Mouse (Mus musculus) heart, embryonic 10.5 days (tissue): ENCODE data around the gene Cyp4a14. TPM values are rescaled to one million over a fixed set of nuclear protein-coding genes. Genes with fewer than 3 reads are reported as not detected.
"Not testable (repeated sequence)": the region's sequence is repeated elsewhere in the genome, so short reads cannot be mapped to it uniquely, and the experiment has no call there.

Experiments
- DNase-seq: peaks from one replicate; pipeline ENCODE4 v3.0.0-alpha.2; 2017; ENCODE audit warnings: low spot score
- H3K27ac ChIP-seq: fragments of 300-500 bp; sonication (generic); 2 replicates; pipeline ENCODE4 v1.5.1; 2016; ENCODE audit warnings: mild to moderate bottlenecking
- H3K27me3 ChIP-seq: fragments of 300-500 bp; sonication (generic); 2 replicates; pipeline ENCODE4 v1.6.1; 2016; ENCODE audit warnings: mild to moderate bottlenecking; ENCODE audit not compliant: poor library complexity, insufficient read depth, severe bottlenecking
- H3K36me3 ChIP-seq: fragments of 300-500 bp; sonication (generic); 2 replicates; pipeline ENCODE4 v1.6.1; 2016; ENCODE audit warnings: mild to moderate bottlenecking, moderate library complexity
- H3K4me1 ChIP-seq: fragments of 300-500 bp; sonication (generic); 2 replicates; pipeline ENCODE4 v1.6.1; 2016; ENCODE audit warnings: mild to moderate bottlenecking
- H3K4me3 ChIP-seq: fragments of 300-500 bp; sonication (generic); 2 replicates; pipeline ENCODE4 v1.5.1; 2016; ENCODE audit warnings: mild to moderate bottlenecking, moderate library complexity
- H3K9me3 ChIP-seq: fragments of 300-500 bp; sonication (generic); 2 replicates; pipeline ENCODE4 v1.6.1; 2016; ENCODE audit warnings: mild to moderate bottlenecking, moderate library complexity
- WGBS: fragments of 180-500 bp; shearing (Covaris S2); methylation state at CpG from one replicate; pipeline ENCODE4 v1.1.7; 2016; 5-methylcytosine and 5-hydroxymethylcytosine counted together
- polyA plus RNA-seq: library from polyadenylated mRNA; unstranded; fragments of >200 nt; fragmentation: Nextera tagmentation; extraction: Ambion mirVana; gene quantifications from 2 replicates; pipeline ENCODE4 v1.2.1, GENCODE M21; 2016

The Cyp4a14 gene
- not detected in 2 replicates for polyA plus RNA-seq

DNA sequence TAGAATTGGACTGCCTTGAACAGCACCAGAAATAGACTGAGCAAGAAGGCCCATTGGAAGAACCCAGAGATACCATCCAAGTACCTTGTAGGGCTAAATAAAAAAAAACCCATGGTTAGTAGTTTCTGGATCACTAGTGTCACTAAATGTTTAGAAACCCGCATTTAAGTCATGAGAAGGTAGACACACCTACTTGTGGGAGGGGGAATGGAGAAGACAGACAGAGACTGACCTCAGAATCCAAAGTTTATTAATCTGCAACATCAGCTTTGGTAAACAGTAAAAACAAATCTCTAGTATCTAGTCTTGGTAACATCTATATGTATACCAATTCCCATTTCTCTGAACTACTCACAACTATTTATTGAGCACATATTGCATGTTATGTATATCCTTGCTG is at the start of gene Cyp4a14:
Gene Cyp4a14 (minus strand): TSS at position 142 of the 400 bp plus-strand sequence.
- H3K27me3 ChIP-seq: no peaks in the 10 kb centered on the region
- no peaks in the 10 kb centered on the region for H3K4me1 ChIP-seq
- no peaks in the 10 kb centered on the region for H3K36me3 ChIP-seq
- no peak within 1 kb of the TSS for H3K27ac ChIP-seq
- WGBS: 73% methylated on average over 1 of the region's 1 CpGs
- H3K9me3 ChIP-seq: no peaks in the 10 kb centered on the region
- H3K4me3 ChIP-seq: no peak within 1 kb of the TSS
- DNase-seq: no peak

DNA sequence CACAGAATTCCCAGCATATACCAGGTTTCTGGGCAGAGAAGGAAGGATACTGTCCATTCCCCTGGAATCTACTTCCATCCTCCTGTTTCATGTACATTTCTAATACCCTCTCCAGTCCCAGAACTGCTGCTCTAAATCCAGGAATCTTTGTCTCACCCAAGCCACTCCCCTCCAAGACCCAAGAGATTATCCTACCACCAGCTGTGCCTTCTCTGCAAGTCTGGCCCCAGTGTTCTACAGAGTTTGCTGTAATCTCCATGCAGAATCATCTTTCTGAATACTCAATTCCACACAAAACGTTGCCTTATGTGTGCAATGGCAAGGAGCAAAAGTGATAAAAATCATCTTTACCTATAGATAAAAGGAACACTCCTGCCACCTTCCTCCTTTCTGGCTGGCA is 49.2 kb upstream of the Cyp4a14 start:
- H3K36me3 ChIP-seq: no peaks in the 10 kb centered on the region
- H3K27me3 ChIP-seq: no peaks in the 10 kb centered on the region
- DNase-seq: no peak
- no peak overlapping the region for H3K27ac ChIP-seq
- no peak overlapping the region for H3K4me3 ChIP-seq
- 36% methylated on average over 1 of the region's 1 CpGs for WGBS
- H3K9me3 ChIP-seq: no peaks in the 10 kb centered on the region
- H3K4me1 ChIP-seq: no peaks in the 10 kb centered on the region

DNA sequence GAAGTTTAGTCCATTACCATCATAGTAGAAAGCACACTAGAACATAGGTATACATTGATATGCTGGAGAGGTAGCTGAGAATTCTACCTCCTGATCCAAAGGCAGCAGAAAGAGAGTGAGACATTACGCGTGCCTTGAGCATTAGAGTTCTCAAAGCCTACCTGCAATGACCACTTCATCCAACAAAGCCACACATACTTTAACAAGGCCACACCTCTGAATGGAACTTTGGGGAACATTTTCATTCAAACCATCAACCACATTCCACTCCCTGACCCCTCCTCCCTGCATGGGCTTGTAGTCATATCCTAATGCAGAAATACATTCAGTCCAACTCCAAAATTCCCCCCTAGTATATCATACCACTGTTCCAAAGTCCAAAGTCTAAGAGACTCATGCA is 25.8 kb upstream of the Cyp4a14 start:
- Histone ChIP-seq H3K27me3 (no peaks in the 10 kb centered on the region), H3K4me3 (no peak overlapping the region), H3K9me3 (no peaks in the 10 kb centered on the region), H3K27ac (no peak overlapping the region), H3K4me1 (no peaks in the 10 kb centered on the region), H3K36me3 (no peaks in the 10 kb centered on the region)
- DNase-seq: no peak
- 90% methylated on average over 2 of the region's 2 CpGs for WGBS

DNA sequence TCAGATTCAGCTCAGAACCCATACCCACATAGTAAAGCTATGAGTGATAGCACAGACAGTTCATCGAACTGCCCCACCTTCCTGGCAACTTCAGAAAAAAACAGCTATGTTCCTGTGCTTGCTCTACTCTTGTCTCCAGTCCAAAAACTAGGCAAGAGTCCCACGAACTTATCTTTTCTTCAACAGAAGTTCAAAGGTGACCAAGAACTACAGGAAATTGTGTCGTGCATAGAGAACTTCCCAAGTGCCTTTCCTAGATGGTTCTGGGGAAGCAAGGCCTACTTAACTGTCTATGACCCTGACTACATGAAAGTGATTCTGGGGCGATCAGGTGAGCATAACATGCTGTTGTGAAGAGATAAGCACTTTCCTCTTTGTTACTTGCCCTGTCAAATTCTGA is 23.5 kb upstream of the Cyp4a14 start:
- Histone ChIP-seq H3K9me3 (no peaks in the 10 kb centered on the region), H3K27ac (no peak overlapping the region), H3K4me1 (no peaks in the 10 kb centered on the region), H3K27me3 (no peaks in the 10 kb centered on the region), H3K36me3 (no peaks in the 10 kb centered on the region), H3K4me3 (no peak overlapping the region)
- peak; percentile 39 for DNase-seq
- WGBS: 60% methylated on average over 4 of the region's 4 CpGs

DNA sequence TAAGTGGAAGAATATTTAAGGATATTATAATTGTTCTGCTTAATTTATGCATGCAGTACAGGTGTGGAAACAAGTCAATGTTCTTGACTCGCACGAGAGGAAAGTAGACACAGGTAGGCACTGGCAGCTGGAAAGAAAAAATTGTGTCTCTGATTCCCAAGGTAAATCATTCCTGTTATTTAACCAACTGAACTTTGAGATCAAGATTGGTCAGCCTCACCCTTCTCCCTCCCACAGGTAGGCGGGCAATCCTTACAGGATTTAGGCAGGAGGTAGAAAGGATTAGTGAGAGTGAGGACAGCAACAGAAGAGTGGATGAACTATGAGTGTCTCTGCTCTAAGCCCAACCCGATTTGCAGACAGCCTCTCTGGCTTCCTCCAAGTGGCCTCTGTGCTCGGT is 22.1 kb upstream of the Cyp4a14 start, which contains the start of gene Cyp4a10:
Gene Cyp4a10 (plus strand): TSS at position 265 of the 400 bp plus-strand sequence.
- H3K36me3 ChIP-seq, H3K4me1 ChIP-seq, H3K27ac ChIP-seq, H3K4me3 ChIP-seq, H3K27me3 ChIP-seq, H3K9me3 ChIP-seq: not testable (repeated sequence)
- 70% methylated on average over 5 of the region's 5 CpGs for WGBS
- peak; percentile 7 for DNase-seq

DNA sequence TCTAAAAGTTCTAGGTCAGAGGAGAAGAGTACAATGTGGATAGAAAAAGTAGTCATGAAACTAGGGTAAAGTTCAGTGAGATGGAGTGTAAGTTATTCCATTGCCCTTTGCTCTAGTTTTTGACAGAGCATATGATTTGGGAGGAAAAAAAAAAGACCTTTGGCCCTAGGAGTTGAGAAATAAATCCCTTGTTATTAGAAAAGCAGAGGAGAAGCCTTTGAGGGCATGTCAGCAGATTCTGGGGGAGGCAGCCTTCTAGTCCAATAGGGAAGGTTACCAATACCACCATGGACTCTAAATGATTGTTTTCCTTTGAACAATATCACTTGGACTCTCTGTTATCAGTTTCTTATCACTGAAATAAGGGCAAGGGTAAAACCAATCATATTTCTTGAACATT is 18.0 kb upstream of the Cyp4a14 start:
- H3K4me1 ChIP-seq, H3K27ac ChIP-seq, DNase-seq, H3K4me3 ChIP-seq, H3K36me3 ChIP-seq, H3K27me3 ChIP-seq, H3K9me3 ChIP-seq: not testable (repeated sequence)

DNA sequence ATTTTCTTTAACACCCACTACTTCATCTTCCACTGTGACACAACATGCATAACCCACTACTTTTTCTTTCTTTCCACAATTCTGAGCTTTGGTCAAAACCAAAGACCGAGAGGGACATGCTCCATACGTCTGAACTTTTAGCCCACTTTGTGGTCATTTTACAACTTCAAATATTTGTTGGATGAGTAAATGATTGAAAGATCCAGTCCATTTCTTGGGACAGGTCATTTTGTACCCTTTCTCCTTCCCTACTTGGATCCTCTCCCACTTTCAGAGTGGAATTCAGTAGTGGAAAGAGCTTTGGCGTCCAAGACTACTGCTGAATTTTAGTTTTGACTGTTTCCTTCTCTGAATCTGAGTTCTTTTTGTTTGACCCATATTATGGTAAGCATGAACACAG is 1.5 kb upstream of the Cyp4a14 start:
- DNase-seq: no peak
- Histone ChIP-seq H3K9me3 (no peaks in the 10 kb centered on the region), H3K27me3 (no peaks in the 10 kb centered on the region), H3K36me3 (no peaks in the 10 kb centered on the region), H3K4me1 (no peaks in the 10 kb centered on the region), H3K4me3 (no peak overlapping the region), H3K27ac (no peak overlapping the region)
- 85% methylated on average over 3 of the region's 3 CpGs for WGBS

DNA sequence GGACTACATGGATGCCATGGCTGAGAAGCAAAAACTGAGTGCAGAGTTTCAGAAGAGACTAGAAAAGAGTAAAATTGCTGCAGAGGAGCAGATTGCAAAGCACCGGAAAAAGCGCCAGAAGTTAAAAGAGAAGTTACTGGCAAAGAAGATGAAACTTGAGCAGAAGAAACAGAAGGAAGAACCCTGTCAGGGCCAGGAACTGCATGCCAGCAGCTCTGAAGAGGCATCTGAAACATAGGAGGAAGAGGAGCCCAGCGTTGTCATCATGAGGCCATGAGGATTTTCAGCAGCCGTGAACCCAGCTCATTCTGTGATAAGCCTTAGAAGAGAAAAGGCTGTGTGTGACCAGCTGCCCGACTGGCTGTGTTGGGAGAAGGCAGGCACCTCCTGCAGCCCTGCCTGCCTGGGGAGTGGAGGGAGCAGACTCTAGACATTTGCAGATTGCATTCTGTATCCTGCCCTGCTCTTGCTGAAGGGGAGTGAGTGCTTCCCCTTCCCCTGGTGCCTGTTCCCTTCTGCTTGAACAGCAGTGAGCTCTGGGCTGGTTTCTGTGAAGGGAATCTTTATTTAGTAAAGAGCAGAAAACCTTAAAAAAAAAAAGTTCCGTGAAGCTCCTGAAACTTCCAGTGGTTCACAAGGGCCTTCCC is 14.8 kb downstream of the Cyp4a14 start:
- no peak overlapping the region for H3K27ac ChIP-seq
- H3K27me3 ChIP-seq: no peaks in the 10 kb centered on the region
- H3K36me3 ChIP-seq: no peaks in the 10 kb centered on the region
- no peak overlapping the region for H3K4me3 ChIP-seq
- H3K4me1 ChIP-seq: no peaks in the 10 kb centered on the region
- WGBS: 60% methylated on average over 6 of the region's 6 CpGs
- DNase-seq: no peak
- H3K9me3 ChIP-seq: no peaks in the 10 kb centered on the region

DNA sequence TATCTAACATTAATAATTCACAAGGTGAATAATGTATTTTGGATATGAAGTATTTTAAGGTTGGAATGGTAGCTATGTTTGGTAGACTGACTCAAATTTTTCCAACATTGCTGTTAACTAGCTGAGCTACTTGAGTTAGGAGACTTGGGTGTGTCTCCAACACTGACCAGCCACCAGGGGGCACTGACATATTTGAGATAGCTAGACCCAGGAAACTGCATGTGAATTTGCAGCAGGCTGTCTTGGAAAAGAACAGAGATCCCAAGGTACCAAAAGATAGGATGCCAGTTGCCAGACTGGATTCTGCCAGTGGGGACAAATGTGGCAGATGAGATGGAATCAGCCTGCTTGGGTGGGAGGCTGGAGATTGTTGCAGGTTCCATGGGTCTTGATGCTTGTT is 19.9 kb downstream of the Cyp4a14 start:
- not testable (repeated sequence) for H3K36me3 ChIP-seq, H3K9me3 ChIP-seq, H3K27ac ChIP-seq, H3K27me3 ChIP-seq, DNase-seq, H3K4me3 ChIP-seq, H3K4me1 ChIP-seq

DNA sequence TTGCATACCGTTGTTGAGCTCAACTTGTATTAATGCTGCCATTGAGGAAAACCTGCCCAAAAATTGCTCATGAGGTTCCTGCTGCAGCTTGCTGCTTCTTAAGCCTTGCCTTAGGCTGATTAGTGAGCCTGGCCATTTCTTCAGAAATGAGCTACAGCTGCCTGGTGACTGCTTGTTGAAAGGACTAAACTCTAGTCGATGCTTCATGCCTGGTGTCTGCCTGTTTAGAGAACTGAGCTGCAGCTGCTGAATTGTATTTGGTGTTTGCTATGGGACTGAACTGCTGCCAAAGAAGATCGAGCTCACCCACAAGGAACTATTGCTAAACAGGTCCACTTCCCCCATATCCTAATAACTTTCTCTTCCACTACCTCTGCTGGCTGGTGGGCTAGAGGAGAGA is 22.4 kb downstream of the Cyp4a14 start:
- H3K4me1 ChIP-seq, H3K27ac ChIP-seq, H3K27me3 ChIP-seq, H3K36me3 ChIP-seq, H3K9me3 ChIP-seq, H3K4me3 ChIP-seq, DNase-seq: not testable (repeated sequence)
- 76% methylated on average over 3 of the region's 3 CpGs for WGBS

DNA sequence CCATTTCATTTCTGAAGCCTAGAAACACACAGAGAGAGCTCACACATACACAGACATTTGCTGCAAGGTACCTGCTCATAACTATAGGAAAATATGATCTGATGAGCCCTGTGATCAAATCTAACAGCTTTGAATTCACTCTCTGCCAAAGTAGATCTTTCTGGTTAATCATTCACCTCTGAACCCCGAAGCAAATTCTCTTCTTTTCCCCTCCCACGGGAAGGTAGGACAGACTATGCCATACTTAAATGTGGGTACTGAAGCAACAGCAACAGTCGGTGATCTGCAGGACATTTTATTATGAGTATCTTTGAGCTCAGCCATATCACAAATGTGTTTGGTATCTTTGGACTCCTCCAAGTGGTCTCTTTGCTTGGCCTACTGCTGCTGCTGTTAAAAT is 43.6 kb downstream of the Cyp4a14 start, which contains the start of gene Cyp4a30b:
Gene Cyp4a30b (plus strand): TSS at position 301 of the 400 bp plus-strand sequence.
- DNase-seq: no peak
- Histone ChIP-seq H3K4me1 (no peaks in the 10 kb centered on the region), H3K27ac (no peak within 1 kb of the TSS), H3K27me3 (no peaks in the 10 kb centered on the region), H3K4me3 (no peak within 1 kb of the TSS), H3K9me3 (no peaks in the 10 kb centered on the region), H3K36me3 (no peaks in the 10 kb centered on the region)
- WGBS: 71% methylated on average over 3 of the region's 3 CpGs

DNA sequence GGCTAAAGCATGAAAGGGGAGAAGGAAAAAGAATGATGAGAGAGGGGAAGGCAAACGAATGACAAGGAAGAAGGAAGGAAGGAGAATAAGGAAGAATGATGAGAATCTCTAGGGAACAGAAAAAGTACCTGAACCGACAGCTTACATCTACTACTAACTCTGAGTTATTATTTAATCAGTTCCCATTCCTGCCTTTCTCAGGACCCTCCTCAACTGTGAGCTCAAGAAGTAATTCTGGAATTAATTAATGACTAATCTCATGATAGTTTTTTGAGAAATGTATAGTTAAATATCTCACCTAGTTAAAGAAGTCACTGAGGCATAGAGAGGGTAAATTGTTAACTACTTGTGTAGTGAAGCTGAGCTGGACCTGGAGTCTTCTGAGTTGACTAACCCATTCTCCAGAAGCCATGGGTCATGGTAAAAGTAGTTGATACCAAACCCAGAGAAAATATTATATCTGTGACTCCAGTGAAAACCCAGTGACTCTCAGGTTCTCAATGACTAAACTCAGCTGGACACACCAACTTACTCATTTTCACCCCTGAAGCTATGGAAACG is 45.3 kb downstream of the Cyp4a14 start:
- H3K27ac ChIP-seq: no peak overlapping the region
- H3K36me3 ChIP-seq: no peaks in the 10 kb centered on the region
- H3K4me3 ChIP-seq: no peak overlapping the region
- no peaks in the 10 kb centered on the region for H3K4me1 ChIP-seq
- H3K9me3 ChIP-seq: no peaks in the 10 kb centered on the region
- no peaks in the 10 kb centered on the region for H3K27me3 ChIP-seq
- no peak for DNase-seq
- WGBS: 63% methylated on average over 3 of the region's 3 CpGs
